Mouse (Mus musculus): Measurements from ENCODE around the gene Timm8a2.

The Timm8a2 gene

DNA sequence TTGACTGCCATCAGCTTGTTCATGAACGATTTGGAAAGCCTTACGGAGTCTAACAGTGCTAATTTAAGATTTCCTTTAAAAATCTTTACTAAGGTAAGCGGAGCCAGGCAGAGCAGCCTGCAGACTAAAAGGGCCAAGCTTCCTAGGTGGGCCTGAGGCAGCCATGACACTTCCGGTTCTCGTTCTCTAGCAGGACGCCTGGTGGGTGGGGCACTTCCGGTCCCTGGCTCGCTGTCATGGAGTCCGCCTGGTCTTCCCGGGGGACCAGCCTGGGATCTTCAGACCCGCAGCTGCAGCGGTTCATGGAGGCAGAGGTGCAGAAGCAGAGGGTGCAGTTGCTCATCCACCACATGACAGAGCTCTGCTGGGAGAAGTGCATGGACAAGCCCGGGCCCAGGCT is at the start of gene Timm8a2:
Gene Timm8a2 (plus strand): TSS at position 224 of the 400 bp plus-strand sequence.
- DNase-seq (ENCODE audit: low spot score), result no peak

DNA sequence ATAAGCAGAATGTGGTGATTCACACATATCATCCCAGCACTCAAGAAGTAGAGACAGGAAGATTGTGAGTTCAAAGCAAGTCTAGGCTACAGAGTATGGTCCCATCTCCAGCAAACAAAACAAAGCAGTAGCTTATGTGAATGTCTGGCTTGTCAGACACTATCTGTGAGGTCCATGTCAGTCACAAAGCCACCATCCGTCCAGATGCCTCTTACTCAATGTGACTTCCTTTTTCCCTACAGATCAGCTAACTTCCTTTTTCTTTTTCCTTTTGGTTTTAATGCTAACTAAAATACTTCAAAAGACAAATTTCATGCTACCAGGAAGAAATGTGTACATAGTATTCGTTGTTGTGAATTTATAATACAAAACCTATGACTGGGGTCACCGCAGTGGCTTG is 49.0 kb upstream of the Timm8a2 start:
- no peak for DNase-seq (ENCODE audit: low spot score)

DNA sequence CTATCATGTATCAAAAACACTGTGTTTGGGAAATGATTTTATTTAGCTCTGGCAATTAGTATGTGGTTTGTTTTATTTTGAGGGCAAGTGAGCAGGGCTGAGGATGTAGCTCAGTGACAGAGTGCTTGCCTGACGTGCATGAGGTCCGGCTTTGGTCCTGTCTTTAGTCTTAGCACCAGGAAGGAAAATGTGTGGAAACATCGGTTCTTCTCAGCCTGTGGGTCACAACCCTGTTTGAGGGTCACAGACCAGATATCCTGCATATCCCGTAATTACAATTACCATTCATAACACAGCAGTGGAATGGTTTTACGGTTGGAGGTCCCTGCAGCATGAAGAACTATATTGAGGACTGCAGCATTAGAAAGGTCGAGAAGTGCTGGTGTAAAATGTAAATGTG is 48.4 kb upstream of the Timm8a2 start:
- no peak for DNase-seq (ENCODE audit: low spot score)

DNA sequence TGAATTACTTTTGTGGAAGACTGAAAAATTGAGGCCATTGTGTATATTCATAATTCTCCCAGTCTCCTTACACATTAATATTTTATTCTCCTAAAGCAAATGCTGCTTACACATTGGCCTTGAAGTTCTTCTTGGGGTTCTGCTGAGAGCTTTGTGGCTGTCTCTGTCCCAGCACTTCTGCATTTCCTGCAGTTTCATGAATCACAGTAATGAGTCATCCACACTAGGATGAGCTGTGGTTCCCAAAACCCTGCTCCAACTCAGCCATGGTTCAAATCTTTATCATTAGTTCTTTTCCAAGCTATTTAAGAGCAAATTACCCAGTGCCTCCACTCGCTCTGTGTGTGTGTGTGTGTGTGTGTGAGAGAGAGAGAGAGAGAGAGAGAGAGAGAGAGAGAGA is 47.2 kb upstream of the Timm8a2 start:
- no peak for DNase-seq (ENCODE audit: low spot score)

DNA sequence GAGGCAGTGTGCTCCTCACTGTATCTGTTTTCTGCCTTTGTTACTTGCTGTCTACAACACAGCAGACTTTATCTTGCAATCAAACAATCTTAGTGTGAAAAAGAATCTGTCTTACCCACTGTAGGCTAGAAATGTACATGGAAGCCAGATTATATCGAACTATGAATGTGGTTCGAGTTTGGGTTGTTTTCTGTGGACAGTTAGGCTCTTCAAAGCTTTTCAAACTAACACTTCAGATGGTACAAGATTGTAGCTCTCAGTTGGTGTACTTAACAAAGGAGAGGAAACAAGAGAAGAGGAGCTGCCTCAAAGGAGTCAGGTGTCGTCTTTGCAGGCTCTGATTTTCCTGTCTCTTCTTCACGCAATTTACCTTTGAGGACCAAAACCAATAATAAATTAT is 46.8 kb upstream of the Timm8a2 start:
- peak; percentile 51 for DNase-seq (ENCODE audit: low spot score)

DNA sequence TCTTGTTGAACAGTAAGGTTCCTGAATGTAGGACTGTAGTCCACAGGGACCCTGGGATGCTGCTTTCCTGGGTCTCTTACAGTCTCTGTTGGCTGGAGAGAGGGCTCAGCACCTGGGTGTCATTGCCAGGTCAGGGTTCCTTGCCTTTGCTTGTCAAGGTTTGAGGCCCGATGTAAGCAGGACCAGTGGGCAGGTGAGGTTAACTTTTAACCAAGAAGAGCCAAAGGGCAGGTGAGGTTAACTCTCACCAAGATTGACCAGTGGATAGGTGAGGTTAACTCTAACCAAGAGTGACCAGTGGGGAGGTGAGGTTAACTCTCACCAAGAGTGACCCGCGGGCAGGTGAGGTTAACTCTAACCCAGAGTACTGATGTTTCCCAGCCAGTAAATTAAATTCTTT is 45.1 kb upstream of the Timm8a2 start:
- DNase-seq (ENCODE audit: low spot score), result no peak

DNA sequence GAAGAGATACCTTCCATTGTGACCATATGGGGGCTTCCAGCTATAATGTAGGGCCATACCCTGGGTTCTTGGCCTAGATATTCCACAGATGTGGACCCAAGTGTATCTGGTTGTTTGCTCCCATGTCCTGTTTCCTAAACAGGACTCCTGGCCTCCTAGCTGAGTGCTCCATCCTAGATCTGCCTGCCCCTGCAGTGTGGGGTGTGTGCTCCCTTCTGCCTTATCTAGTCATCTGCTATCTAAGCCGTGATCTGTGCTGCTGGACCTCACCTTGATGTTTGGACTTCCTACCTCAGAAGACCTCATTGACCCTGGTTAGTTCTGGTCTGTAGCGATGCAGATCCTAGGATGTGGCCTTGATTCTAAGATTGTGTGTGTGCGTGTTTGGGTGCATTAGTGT is 44.6 kb upstream of the Timm8a2 start:
- DNase-seq (ENCODE audit: low spot score), result no peak

DNA sequence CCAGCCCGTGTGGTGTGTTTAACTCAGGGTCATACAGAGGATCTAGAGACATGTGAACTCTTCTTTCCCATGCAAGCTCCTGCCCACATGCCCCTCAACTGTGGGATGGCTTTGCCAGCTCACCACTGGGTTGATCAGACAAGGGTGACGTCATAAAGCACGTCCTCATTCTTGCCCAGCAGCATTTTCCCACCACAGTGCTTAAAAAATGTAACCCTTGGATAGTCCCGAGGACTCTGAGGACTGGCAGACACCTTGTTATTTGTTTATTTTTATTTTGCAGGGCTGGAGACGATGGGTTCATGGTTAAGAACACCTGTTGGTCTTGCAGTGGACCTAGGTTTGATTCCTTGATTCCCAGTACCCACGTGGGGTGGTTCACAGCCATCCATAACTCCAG is 43.6 kb upstream of the Timm8a2 start:
- DNase-seq (ENCODE audit: low spot score), result no peak

DNA sequence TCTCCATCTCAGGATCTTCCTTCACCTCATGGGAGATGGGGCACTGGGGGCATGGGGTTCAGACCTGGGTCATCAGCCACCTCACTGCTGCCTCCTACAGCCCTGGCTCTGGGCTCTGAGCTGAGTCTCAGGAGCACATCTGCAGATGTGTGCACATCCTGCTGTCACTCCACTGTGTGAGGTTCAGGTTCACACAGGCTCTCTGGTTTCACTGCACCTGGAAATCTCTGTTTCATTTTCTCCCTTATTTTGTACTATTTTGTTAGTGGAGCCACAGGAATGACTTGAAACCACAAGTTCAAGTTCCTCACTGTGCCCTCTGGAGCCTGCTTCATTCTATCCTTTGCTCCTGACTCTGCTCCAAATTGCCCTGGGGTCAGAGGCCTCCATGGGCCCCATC is 42.6 kb upstream of the Timm8a2 start:
- DNase-seq (ENCODE audit: low spot score), result no peak

DNA sequence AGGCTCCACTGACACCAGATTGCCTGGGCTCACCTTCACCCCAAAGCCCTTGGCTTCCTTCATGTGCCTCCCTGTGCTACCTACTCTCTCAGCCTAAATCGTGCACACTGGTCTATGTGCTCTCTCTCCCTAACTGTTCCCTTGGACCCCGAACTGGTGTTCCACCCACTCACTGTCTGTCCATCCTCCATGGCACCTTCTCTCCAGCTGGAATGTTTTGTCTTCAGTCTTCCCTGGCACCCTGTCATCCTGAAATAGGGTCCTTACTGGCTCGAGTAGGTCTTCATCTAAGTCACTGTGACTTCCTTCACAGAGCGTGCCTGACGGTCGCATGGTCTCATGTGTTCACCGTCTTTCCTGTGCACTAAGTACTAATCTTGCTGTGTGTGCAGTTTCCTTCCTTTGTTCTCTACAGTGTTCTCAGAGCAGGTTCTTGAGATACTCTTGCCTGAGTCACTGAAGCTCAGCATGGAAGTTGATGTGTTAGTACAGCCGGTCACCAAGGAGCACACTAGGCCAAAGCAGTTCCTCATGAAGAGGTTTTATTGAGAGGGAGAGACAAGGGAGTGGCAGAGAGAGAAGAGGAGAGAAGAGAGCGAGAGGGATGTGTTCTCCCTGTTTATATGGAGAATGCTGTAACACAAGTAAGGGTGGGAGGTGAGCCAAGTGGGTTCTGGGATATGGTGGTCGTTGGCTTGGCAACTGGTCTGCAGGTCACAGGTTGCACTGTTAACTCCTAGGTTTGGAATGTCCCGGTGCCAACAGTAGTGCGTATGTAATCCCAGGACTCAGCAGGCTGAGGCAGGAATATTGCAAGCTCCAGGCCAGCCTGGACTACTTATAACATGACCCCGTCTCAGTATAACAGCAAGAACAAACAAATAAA is 41.8 kb upstream of the Timm8a2 start:
- DNase-seq (ENCODE audit: low spot score), result peak; percentile 64

DNA sequence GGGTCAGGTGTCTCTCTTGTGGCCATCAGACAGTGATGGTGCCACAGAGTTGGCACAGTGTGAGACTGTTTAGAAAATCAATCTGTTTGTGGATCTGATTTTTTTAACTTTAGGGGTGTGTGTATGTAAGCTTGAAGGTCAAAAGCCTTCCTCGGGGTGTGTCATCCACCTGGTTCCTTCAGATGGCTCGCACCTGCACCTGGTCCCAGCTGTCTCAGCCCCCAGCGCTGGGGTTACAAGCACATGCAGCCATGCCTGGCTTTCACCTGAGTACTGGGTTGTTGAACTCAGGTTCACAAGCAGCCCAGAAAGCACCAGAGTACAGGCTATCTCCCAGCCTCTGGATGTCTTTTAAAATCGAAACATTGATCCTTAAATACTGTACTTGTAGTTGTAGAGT is 40.9 kb upstream of the Timm8a2 start:
- DNase-seq (ENCODE audit: low spot score), result no peak

DNA sequence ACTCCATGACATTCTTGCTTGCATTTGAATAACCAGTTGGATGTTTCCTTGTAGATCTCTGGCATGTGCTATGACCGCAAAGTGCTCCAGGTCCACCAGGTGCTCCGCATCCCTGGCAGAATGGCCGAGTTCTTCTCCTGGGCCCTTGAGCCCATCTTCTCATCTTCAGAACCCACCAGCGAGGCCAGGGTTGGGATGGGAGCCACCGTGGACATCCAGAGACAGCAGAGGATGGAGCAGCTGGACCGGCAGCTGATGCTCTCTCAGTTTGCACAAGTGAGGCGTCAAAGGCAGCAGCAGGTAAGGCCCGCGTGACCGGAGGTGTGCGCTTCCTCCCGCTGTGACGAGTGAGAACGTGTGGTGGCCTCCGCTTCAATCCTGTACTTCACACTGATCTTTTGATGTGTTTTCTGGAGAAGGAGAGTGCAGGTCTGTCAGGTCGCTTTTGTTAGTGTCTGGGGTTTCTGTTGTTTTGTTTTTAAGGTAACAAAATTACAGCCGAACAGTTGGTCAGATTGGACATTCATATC is 40.2 kb upstream of the Timm8a2 start:
- peak; percentile 67 for DNase-seq (ENCODE audit: low spot score)

DNA sequence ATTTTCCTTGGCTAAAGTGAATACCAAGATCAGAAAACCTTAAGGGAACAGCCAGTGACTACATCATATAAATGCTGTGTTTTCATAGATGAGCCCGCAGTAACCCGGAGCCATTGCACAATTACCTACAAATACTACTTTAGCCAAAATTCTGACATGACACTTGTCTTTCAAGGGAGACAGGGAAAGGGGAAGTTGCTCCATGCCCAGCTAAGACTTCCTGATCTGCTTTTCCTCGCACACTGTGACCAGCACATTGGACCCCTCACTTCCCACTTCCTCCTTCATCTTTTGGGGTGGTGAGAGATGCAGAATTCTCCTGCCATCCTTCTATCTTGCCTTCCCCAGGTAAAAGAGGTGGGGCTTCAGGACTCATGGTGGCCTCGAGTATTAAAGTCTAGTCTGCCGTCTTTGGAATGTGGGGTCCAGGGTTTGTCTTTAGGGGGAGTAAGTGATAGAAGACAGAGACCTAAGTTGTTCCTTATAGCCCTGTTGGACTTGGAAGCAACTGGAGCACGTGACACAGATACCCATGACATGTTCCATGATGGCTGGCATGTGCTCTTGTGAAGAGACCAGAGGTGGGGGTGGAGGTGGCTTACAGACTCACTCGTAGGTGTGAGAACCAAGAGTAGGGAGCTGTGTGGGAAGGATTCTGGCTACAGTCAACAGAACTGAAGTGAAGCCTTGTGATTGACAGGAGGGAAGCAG is 39.5 kb upstream of the Timm8a2 start:
- no peak for DNase-seq (ENCODE audit: low spot score)

DNA sequence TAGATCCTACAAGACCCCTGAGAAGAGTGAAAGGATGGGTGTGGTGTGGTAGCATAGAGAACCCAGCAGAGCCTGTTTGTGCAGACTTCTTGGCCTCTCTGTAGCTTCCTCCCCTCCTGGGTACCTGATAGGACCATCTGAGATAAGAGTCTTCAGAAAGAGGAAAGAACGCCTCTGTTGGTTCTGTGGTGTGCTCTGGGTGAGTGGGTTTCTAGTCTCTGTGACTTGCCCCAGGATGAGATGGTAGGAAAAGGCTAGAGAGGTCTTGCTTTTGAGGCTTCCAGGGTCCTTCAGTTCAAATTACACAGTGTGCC is 39.0 kb upstream of the Timm8a2 start:
- DNase-seq (ENCODE audit: low spot score), result peak; percentile 45

DNA sequence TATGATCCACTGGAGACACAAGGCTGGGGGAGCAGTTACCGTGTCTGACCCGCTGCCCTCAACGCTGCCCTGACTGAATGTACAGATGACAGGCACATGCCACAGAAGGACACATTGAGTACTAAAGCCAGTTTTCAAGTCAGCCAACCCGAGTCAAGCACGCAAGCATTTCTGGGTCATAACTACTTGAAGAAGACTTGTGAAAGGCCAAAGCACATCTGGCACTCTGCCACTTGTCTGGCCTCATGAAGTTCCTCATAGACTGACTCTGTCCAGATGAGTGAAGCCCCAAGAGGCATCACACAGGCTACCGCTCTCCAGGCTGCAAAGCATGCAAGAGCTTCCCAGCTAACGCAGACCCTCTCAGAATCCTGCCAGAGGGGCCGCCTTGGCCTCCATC is 37.7 kb upstream of the Timm8a2 start:
- DNase-seq (ENCODE audit: low spot score), result no peak

DNA sequence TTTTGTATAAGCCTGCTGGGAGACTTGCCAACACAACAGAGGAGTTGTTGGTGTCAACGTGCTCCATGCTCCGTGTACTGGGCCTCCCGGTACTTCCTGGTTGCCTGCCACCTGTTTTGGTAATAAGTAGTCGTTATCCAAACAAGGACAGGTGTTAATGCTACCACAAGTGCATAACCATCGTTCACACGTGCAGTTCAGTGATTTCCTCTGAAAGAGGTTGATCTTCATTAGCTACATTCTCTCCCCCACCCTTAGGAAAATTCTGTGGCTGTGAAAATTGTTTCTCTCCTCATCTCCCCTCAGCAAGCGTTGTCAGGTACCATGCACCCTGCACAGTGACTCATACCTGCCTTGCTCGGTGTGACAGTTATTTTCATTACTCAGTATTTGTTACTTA is 35.0 kb upstream of the Timm8a2 start:
- DNase-seq (ENCODE audit: low spot score), result peak; percentile 45

DNA sequence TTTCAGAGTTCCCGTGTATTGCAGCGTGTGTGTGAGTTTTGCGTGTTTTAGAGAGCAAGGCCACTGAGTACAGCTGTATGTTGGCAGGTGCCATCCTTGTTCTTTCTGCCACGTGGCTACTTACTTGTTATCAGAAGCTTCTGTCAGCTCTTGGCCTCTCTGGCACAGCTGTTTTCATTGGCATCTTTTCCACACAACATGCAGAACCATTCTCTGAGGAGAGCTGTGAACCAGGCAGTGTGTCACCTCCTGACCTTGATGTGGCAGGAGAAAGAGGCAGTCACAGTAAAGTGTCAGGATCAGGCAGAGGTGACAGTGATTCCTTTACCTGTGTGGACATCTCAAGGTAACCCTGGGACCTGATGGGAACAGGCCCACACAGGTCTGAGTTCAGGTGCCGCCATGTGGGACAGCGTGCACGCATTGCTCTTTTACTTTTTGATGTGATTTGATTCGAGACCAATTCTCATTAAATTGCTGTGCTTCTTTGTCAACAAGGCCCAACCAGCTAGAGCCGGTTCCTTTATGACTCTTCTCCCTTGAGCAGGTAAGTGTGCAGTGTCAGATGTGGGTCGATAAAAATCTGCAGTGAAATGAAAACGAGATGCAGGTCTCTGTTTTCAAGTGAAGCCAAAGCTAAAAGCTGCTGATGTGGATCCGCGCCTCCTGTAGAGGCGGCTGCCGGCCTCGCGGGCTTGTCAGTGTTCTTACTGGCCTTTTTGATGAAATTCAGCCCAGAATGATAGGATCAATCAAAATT is 33.9 kb upstream of the Timm8a2 start:
- peak; percentile 74 for DNase-seq (ENCODE audit: low spot score)

DNA sequence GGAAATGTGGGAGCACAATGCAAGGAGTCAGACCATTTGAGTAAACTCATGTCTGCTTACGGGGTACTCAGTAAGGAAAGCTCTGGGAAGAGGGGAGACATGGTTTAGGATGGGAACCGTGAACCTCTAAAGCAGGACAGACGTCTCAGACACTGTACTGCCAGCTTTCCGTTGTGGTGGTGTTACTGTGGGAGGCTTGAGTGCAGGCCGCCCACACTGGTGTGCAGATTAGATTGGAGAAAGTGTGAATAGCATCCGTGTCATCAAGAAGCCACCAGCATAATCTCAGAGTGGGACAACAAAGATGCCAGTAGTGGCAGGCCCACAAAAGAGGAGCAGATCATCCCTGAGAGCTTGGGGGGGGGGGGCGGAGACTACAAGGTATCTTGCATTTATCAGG is 32.2 kb upstream of the Timm8a2 start:
- no peak for DNase-seq (ENCODE audit: low spot score)

DNA sequence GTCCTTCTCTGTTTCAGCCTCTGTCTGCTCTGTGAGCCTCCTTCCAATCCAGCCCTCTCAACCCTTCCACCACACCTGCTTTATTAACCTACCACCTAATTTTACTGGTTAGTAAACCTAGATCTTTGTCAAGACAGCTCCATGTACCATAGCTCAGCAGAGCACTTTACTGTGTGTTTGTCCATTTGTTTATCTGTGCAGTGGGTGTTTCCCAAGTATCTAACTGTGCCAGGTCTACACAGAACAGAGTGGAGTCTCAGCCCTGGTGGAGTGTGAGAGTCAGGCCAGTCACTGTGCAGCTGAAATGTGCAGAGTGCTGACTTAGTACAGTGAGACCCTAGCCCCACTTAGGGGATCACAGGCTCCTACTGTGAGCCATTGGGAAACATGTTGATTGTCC is 30.7 kb upstream of the Timm8a2 start:
- no peak for DNase-seq (ENCODE audit: low spot score)

DNA sequence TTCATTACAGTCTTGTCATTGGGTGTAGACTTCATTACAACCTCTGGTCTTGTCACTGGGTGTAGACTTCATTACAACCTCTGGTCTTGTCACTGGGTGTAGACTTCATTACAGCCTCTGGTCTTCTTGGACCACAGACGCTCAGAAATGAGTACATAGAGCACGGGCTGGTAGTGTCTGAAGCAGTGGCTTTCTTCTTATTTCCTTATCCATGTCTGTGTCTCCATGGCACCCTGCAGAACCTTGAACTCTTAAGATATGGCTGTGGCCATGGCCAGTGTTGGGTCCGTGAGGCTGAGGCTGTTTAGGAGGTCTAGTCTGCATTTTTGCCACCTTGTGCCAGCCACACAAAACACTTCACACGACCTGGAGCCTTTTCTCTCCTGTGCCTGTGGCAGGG is 26.2 kb upstream of the Timm8a2 start:
- no peak for DNase-seq (ENCODE audit: low spot score)

DNA sequence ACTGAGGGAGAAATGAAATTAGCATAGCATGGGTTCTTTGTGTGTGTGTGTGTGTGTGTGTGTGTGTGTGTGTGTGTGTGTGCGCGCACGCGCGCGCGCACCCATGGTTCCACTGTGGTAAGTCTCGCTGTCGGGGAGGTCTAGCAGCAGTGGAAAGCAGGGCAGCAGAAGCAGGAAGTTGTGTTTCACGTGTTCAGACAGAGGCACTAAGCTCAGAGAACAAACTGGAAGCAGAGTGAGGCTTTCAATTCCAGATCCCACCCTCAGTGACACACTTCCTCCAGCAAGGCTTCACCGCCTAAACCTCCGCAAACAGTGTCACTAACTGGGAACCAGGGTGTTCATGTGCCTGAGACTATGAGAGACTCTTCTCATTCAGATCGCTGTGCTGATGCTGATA is 25.0 kb upstream of the Timm8a2 start:
- DNase-seq (ENCODE audit: low spot score), result peak; percentile 92

DNA sequence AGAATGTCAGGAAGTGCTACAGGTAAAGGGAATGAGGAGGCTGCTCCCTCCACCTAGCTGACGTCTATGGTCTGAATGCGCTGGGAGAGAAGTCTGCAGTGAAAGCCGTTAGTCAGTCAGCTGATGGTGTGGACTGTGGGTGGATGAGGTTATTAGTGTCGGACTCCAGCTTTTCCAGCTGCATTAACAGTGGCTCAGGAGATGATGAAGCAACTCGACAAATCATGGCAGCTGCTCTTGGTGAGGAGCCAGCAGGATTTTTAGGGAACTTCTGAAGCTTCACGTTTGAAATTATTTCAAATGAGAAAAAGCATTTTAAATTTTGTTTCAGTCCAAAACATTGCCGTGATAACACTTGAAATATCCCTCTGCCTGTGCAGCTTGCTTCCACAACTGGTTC is 24.2 kb upstream of the Timm8a2 start:
- DNase-seq (ENCODE audit: low spot score), result no peak

DNA sequence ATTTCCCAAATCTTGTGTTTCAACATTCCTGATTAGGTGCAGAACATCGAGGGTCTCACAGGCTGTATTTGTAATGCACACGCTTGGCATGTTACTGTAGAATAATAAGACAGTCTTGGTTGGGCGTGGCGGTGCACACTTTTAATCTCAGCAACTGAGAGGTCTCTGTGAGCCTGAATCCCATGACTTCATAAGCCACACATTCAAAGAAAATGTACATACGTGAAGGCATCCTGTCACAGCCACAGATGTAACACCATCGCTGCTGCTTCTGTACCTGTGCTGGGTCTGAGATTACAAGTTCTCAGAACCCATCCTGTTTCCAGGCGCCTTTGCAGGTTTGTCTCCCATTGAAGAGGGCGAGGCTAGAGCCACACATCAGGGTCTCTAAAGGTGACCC is 22.7 kb upstream of the Timm8a2 start:
- peak; percentile 83 for DNase-seq (ENCODE audit: low spot score)

Measured in T-cell, adult 2 months (primary cell).